Mouse (Mus musculus): ENCODE results near the gene Ugcg.
"Not testable (repeated sequence)": the region's sequence is repeated elsewhere in the genome, so short reads cannot be mapped to it uniquely, and the experiment has no call there.

Gene Ugcg

GRCm38 (mm10) chr4:59257866-59258265 is 68.8 kb downstream of the Ugcg start:
- no peak for DNase-seq (ENCODE audit: low spot score in 2 of 2)

GRCm38 (mm10) chr4:59258771-59259170 is 69.7 kb downstream of the Ugcg start:
- no peak for DNase-seq (ENCODE audit: low spot score in 2 of 2)

GRCm38 (mm10) chr4:59259806-59260205 is 70.7 kb downstream of the Ugcg start:
- DNase-seq (ENCODE audit: low spot score in 2 of 2): no peak

- no peak for DNase-seq (ENCODE audit: low spot score in 2 of 2)
Observed at GRCm38 (mm10) chr4:59260871-59261515, 71.9 kb downstream of the Ugcg start.

- DNase-seq (ENCODE audit: low spot score in 2 of 2): not testable (repeated sequence)
Observed at GRCm38 (mm10) chr4:59261582-59261981, 72.5 kb downstream of the Ugcg start.

- no peak for DNase-seq (ENCODE audit: low spot score in 2 of 2)
Observed at GRCm38 (mm10) chr4:59262156-59262555, 73.1 kb downstream of the Ugcg start.

- DNase-seq (ENCODE audit: low spot score in 2 of 2): no peak
Observed at GRCm38 (mm10) chr4:59263418-59263817, 74.4 kb downstream of the Ugcg start.

- no peak for DNase-seq (ENCODE audit: low spot score in 2 of 2)
Observed at GRCm38 (mm10) chr4:59264611-59265095, 75.6 kb downstream of the Ugcg start.

GRCm38 (mm10) chr4:59265182-59265581 is 76.1 kb downstream of the Ugcg start:
- no peak for DNase-seq (ENCODE audit: low spot score in 2 of 2)

- DNase-seq (ENCODE audit: low spot score in 2 of 2): no peak
Observed at GRCm38 (mm10) chr4:59265631-59266030, 76.6 kb downstream of the Ugcg start.

All from urinary bladder, postnatal 36 days (tissue).